Mouse (Mus musculus) intestine, postnatal 0 days (tissue): ENCODE measurements around the gene Nfkbie. TPM values are rescaled to one million over a fixed set of nuclear protein-coding genes. Genes with fewer than 3 reads are reported as not detected.
A peak's percentile ranks its signal among the peaks of the same experiment; 100 is the strongest.

ENCODE experiments used
- ATAC-seq: fragments of 200-750 bp; cut with Nextera tagmentation; 2 replicates; pipeline ENCODE4 v1.8.0; 2017; ENCODE audit warnings: mild to moderate bottlenecking, moderate TSS enrichment, moderate library complexity
- H3K27ac ChIP-seq: fragments of 300-500 bp; sonication (generic); 2 replicates; pipeline ENCODE4 v1.5.1; 2014; ENCODE audit warnings: mild to moderate bottlenecking, low read depth, low read length, moderate library complexity
- H3K27me3 ChIP-seq: fragments of 300-500 bp; sonication (generic); replicated peaks from 2 replicates; pipeline ENCODE4 v1.6.1; 2014; ENCODE audit warnings: low read length, mixed read lengths; ENCODE audit not compliant: control insufficient read depth, insufficient read depth
- H3K36me3 ChIP-seq: fragments of 300-500 bp; sonication (generic); 2 replicates; pipeline ENCODE4 v1.6.1; 2014; ENCODE audit warnings: mild to moderate bottlenecking, moderate library complexity; ENCODE audit not compliant: control insufficient read depth, insufficient read depth
- H3K4me1 ChIP-seq: fragments of 300-500 bp; sonication (generic); replicated peaks from 2 replicates; pipeline ENCODE4 v1.6.1; 2014; ENCODE audit warnings: antibody characterized with exemption, low read length, mixed read lengths; ENCODE audit not compliant: control insufficient read depth, insufficient read depth
- H3K4me2 ChIP-seq: fragments of 300-500 bp; sonication (generic); replicated peaks from 2 replicates; pipeline ENCODE4 v1.6.1; 2014; ENCODE audit warnings: low read depth, mild to moderate bottlenecking, moderate library complexity
- H3K4me3 ChIP-seq: fragments of 300-500 bp; sonication (generic); 2 replicates; pipeline ENCODE4 v1.5.1; 2014; ENCODE audit warnings: low read depth, low read length
- H3K9ac ChIP-seq: fragments of 300-500 bp; sonication (generic); 2 replicates; pipeline ENCODE4 v1.6.1; 2014; ENCODE audit warnings: mild to moderate bottlenecking, low read depth, low read length
- H3K9me3 ChIP-seq: fragments of 300-500 bp; sonication (generic); 2 replicates; pipeline ENCODE4 v1.6.1; 2016; ENCODE audit warnings: mixed run types; ENCODE audit not compliant: control insufficient read depth
- CTCF ChIP-seq: sonication (generic); IDR thresholded peaks from 2 replicates; pipeline ENCODE4 v1.5.1; 2016; ENCODE audit warnings: low read depth, mild to moderate bottlenecking, control low read depth, antibody characterized with exemption, moderate library complexity
- WGBS: fragments of 180-500 bp; shearing (Covaris S2); extraction: QIAGEN DNeasy Blood & Tissue Kit; methylation state at CpG from one replicate; pipeline ENCODE4 v1.1.7; 2014; 5-methylcytosine and 5-hydroxymethylcytosine counted together
- polyA plus RNA-seq: library from polyadenylated mRNA; unstranded; fragments of >200 nt; fragmentation: Nextera tagmentation; extraction: Ambion mirVana; gene quantifications from 2 replicates; pipeline ENCODE4 v1.2.1, GENCODE M21; 2015

Nfkbie gene
- polyA plus RNA-seq, 1 experiment from 2014 or later = 4.0 TPM

GRCm38 (mm10) chr17:45592606-45593431 is 37.3 kb downstream of the Nfkbie start:
- WGBS = 60% methylated on average over 8 of the region's 8 CpGs
- H3K4me1 ChIP-seq = peaks cover 15% of the 10 kb centered on the region
- H3K9ac ChIP-seq = no peak overlapping the region
- ATAC-seq = no peak
- no peaks in the 10 kb centered on the region for H3K27me3 ChIP-seq
- H3K4me2 ChIP-seq = peak overlapping the region; percentile 24
- 0 out of 2 replicates have a peak overlapping the region, but pooled peaks have one; percentile 15 for H3K27ac ChIP-seq
- peaks cover 21% of the 10 kb centered on the region; the same call in 1 of the 2 replicates for H3K36me3 ChIP-seq
- H3K4me3 ChIP-seq = no peak overlapping the region
- TF ChIP-seq CTCF = no peak
- H3K9me3 ChIP-seq = no peaks in the 10 kb centered on the region

GRCm38 (mm10) chr17:45593479-45593878 is 38.0 kb downstream of the Nfkbie start:
- ATAC-seq = no peak
- Histone ChIP-seq H3K9me3 (no peaks in the 10 kb centered on the region), H3K27me3 (no peaks in the 10 kb centered on the region), H3K27ac (no peak overlapping the region), H3K4me2 (peak overlapping the region; percentile 13; the same call in 1 of the 2 replicates), H3K4me1 (peaks cover 15% of the 10 kb centered on the region), H3K9ac (no peak overlapping the region), H3K36me3 (peaks cover 17% of the 10 kb centered on the region; the same call in 1 of the 2 replicates), H3K4me3 (no peak overlapping the region)
- TF ChIP-seq CTCF = peak; percentile 50
- WGBS = 42% methylated on average over 8 of the region's 8 CpGs

- H3K9ac ChIP-seq = no peak overlapping the region
- WGBS = 57% methylated on average over 8 of the region's 8 CpGs
- H3K27me3 ChIP-seq = no peaks in the 10 kb centered on the region
- no peak overlapping the region for H3K27ac ChIP-seq
- ATAC-seq = no peak
- peaks cover 11% of the 10 kb centered on the region; the same call in 1 of the 2 replicates for H3K36me3 ChIP-seq
- peak overlapping the region; percentile 92 for H3K4me2 ChIP-seq
- H3K4me1 ChIP-seq = peaks cover 15% of the 10 kb centered on the region
- peak overlapping the region; percentile 53 for H3K4me3 ChIP-seq
- H3K9me3 ChIP-seq = no peaks in the 10 kb centered on the region
- TF ChIP-seq CTCF = no peak
These were observed 38.7 kb downstream of the Nfkbie start for GRCm38 (mm10) chr17:45594195-45594594.

- Histone ChIP-seq H3K4me3 (peak overlapping the region; percentile 53), H3K9ac (peak overlapping the region; percentile 49; the same call in 1 of the 2 replicates), H3K4me1 (peaks cover 15% of the 10 kb centered on the region), H3K36me3 (0 out of 2 replicates have a peak, but pooled peaks cover 2% of the 10 kb centered on the region), H3K9me3 (no peaks in the 10 kb centered on the region), H3K27ac (no peak overlapping the region), H3K4me2 (peak overlapping the region; percentile 92), H3K27me3 (no peaks in the 10 kb centered on the region)
- WGBS = under 1% methylated on average over 57 of the region's 58 CpGs
- peak; percentile 13 for TF ChIP-seq CTCF
- peak; percentile 55; the same call in 1 of the 2 replicates for ATAC-seq
These were observed 39.6 kb downstream of the Nfkbie start for GRCm38 (mm10) chr17:45594881-45595735.

GRCm38 (mm10) chr17:45595736-45596390 is 40.4 kb downstream of the Nfkbie start:
- no peak for TF ChIP-seq CTCF
- H3K4me3 ChIP-seq = peak overlapping the region; percentile 53
- 20% methylated on average over 23 of the region's 23 CpGs for WGBS
- H3K4me1 ChIP-seq = peaks cover 15% of the 10 kb centered on the region
- H3K27ac ChIP-seq = no peak overlapping the region
- H3K4me2 ChIP-seq = peak overlapping the region; percentile 92
- H3K9ac ChIP-seq = no peak overlapping the region; the same call in 1 of the 2 replicates
- no peaks in the 10 kb centered on the region for H3K36me3 ChIP-seq
- no peaks in the 10 kb centered on the region for H3K27me3 ChIP-seq
- no peaks in the 10 kb centered on the region for H3K9me3 ChIP-seq
- ATAC-seq = no peak
